8 mouse cellular contexts compared by ENCODE assay signal in genomic region chr1:20477561-20478265, GRCm38 (mm10).
A peak's percentile ranks its signal among the peaks of the same experiment; 100 is the strongest.
DNase-seq lines count a peak whose midpoint lies in the region; ATAC-seq and TF ChIP-seq lines count a peak whose summit lies in the region.

No protein-coding gene starts in this region.

- no peaks in the 10 kb centered on the region for H3K9me3 ChIP-seq in lung, embryonic 16.5 days (ENCODE audit: control insufficient read depth, low read length)
- H3K9me3 ChIP-seq in hindbrain, embryonic 14.5 days (ENCODE audit: control insufficient read depth, low read length): no peaks in the 10 kb centered on the region
- H3K9me3 ChIP-seq in limb, embryonic 14.5 days (ENCODE audit: control insufficient read depth, low read length): no peaks in the 10 kb centered on the region

- TF ChIP-seq CTCF in cortical plate, adult 2 months (IDR thresholded peaks at IDR 0.05; ENCODE audit: extremely low read depth, insufficient read depth, low read length): no peak

- no peaks in the 10 kb centered on the region; the same call in 1 of the 2 replicates for H3K4me1 ChIP-seq in lung, embryonic 16.5 days (replicated peaks; ENCODE audit: control insufficient read depth, insufficient read depth, low read length)
- H3K4me1 ChIP-seq in cortical plate, adult 2 months (ENCODE audit: control insufficient read depth, insufficient read depth, low read length): no peaks in the 10 kb centered on the region
- 0 out of 2 replicates have a peak, but pooled peaks cover 6% of the 10 kb centered on the region for H3K4me1 ChIP-seq in hindbrain, embryonic 14.5 days (replicated peaks; ENCODE audit: control insufficient read depth, insufficient read depth, low read length)
- peaks cover 5% of the 10 kb centered on the region; the same call in 1 of the 2 replicates for H3K4me1 ChIP-seq in limb, embryonic 14.5 days (ENCODE audit: control insufficient read depth, insufficient read depth, low read length)

- 5% methylated on average over 25 of the region's 25 CpGs for WGBS in lung, embryonic 16.5 days
- 3% methylated on average over 25 of the region's 25 CpGs for WGBS in hindbrain, embryonic 14.5 days
- WGBS in limb, embryonic 14.5 days: 4% methylated on average over 25 of the region's 25 CpGs

- no peak for TF ChIP-seq POLR2A in cortical plate, adult 2 months (IDR thresholded peaks at IDR 0.05; ENCODE audit: extremely low read depth, insufficient read depth, low read length)
- TF ChIP-seq POLR2A in limb, embryonic 14.5 days (IDR thresholded peaks at IDR 0.05; ENCODE audit: borderline replicate concordance, extremely low read depth, insufficient read depth, insufficient read length): no peak

- H3K4me2 ChIP-seq in lung, embryonic 16.5 days (ENCODE audit: low read depth, low read length): peak overlapping the region; percentile 61
- peak overlapping the region; percentile 61 for H3K4me2 ChIP-seq in hindbrain, embryonic 14.5 days (replicated peaks)
- peak overlapping the region; percentile 53 for H3K4me2 ChIP-seq in limb, embryonic 14.5 days (replicated peaks; ENCODE audit: low read depth, low read length, severe bottlenecking)

- H3K27ac ChIP-seq in lung, embryonic 16.5 days (ENCODE audit: low read length): no peak overlapping the region
- H3K27ac ChIP-seq in cortical plate, adult 2 months (ENCODE audit: insufficient read depth, low read length): no peak overlapping the region
- peak overlapping the region; percentile 86 for H3K27ac ChIP-seq in hindbrain, embryonic 14.5 days
- H3K27ac ChIP-seq in limb, embryonic 14.5 days (replicated peaks; ENCODE audit: low read depth, low read length): no peak overlapping the region

- H3K27me3 ChIP-seq in lung, embryonic 16.5 days (ENCODE audit: control insufficient read depth, insufficient read depth, low read depth, low read length): no peaks in the 10 kb centered on the region
- H3K27me3 ChIP-seq in hindbrain, embryonic 14.5 days (ENCODE audit: control insufficient read depth, insufficient read depth, low read length): no peaks in the 10 kb centered on the region
- peaks cover 6% of the 10 kb centered on the region; the same call in 1 of the 2 replicates for H3K27me3 ChIP-seq in limb, embryonic 14.5 days (ENCODE audit: control insufficient read depth, insufficient read depth, low read length)

- H3K4me3 ChIP-seq in lung, embryonic 16.5 days (ENCODE audit: low read length): peak overlapping the region; percentile 41
- H3K4me3 ChIP-seq in cortical plate, adult 2 months (ENCODE audit: insufficient read depth, low read length): peak overlapping the region; percentile 26
- H3K4me3 ChIP-seq in hindbrain, embryonic 14.5 days (replicated peaks; ENCODE audit: low read length): peak overlapping the region; percentile 41
- H3K4me3 ChIP-seq in limb, embryonic 14.5 days (replicated peaks; ENCODE audit: low read length): peak overlapping the region; percentile 28

- no peak for ATAC-seq in lung, embryonic 16.5 days (ENCODE audit: low read depth)
- ATAC-seq in hindbrain, embryonic 14.5 days (ENCODE audit: low FRiP score): peak; percentile 88
- 0 out of 2 replicates have a peak, but pooled peaks have one; percentile 44 for ATAC-seq in limb, embryonic 14.5 days (ENCODE audit: low FRiP score, low read depth)

- no peaks in the 10 kb centered on the region for H3K36me3 ChIP-seq in lung, embryonic 16.5 days (ENCODE audit: control insufficient read depth, insufficient read depth, low read length)
- no peaks in the 10 kb centered on the region for H3K36me3 ChIP-seq in hindbrain, embryonic 14.5 days (replicated peaks; ENCODE audit: control insufficient read depth, insufficient read depth)
- H3K36me3 ChIP-seq in limb, embryonic 14.5 days (ENCODE audit: control insufficient read depth, insufficient read depth, low read length): no peaks in the 10 kb centered on the region

- H3K9ac ChIP-seq in lung, embryonic 16.5 days (ENCODE audit: low read length): no peak overlapping the region
- peak overlapping the region; percentile 61 for H3K9ac ChIP-seq in hindbrain, embryonic 14.5 days
- H3K9ac ChIP-seq in limb, embryonic 14.5 days (ENCODE audit: low read depth, low read length, severe bottlenecking): no peak overlapping the region

- no peak for DNase-seq in lung, postnatal 25 days (ENCODE audit: low spot score)
- peak; percentile 53 for DNase-seq in hindbrain, embryonic 14.5 days (ENCODE audit: low spot score)
- no peak for DNase-seq in limb, embryonic 14.5 days (ENCODE audit: low spot score)
- peak; percentile 52 for DNase-seq in retina, embryonic 14.5 days (ENCODE audit: low spot score)
- no peak for DNase-seq in ovary, postnatal 36 days (ENCODE audit: low spot score)
- no peak for DNase-seq in natural killer cell, adult 2 months (ENCODE audit: low spot score in 2 of 2)

Comparison
In these comparisons a context has a peak if more than half of its experiments do, and no peak if none do; other contexts are left out.
1. DNase-seq: peak in hindbrain, embryonic 14.5 days (single experiment) and retina, embryonic 14.5 days (single experiment); none in lung, postnatal 25 days (single experiment), limb, embryonic 14.5 days (single experiment), ovary, postnatal 36 days (single experiment) and natural killer cell, adult 2 months (0 of 2).
2. Peak in every context shown above with its lines, with median percentiles within 50 percentile points of each other: H3K4me2 ChIP-seq and H3K4me3 ChIP-seq.